Mouse (Mus musculus) bone marrow macrophage, adult 2 months (primary cell): ENCODE measurements around the gene Mast3.

Source experiments
- CTCF ChIP-seq: IDR thresholded peaks from 2 replicates; pipeline ENCODE4 v1.5.1; 2012; ENCODE audit warnings: low read depth, mild to moderate bottlenecking, low read length, moderate library complexity
- POLR2A ChIP-seq: IDR thresholded peaks from 2 replicates; pipeline ENCODE4 v1.6.1; 2012; ENCODE audit warnings: mild to moderate bottlenecking, low read depth, low read length, borderline replicate concordance

DNA sequence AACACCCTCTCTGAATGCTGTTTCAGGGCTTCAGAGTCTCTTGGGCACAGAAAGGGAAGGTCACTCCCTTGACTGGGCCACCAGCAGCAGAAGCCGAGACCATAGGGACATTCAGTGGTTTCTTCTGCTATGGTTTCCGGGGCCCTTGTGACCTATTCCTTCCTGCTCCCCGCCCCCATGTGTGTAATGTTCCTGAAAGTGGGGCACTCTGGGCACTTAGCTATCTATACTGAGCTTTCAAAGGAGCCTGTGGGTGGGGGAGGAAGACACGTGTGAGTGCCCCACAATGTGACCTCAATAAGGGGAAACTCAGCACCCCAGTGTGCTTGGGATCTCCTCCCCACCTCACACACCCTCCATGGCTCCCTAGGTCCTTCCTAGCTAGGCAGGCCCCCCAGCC lies 1.7 kb upstream of the Mast3 start:
- TF ChIP-seq CTCF (no peak), POLR2A (no peak)
